Mouse (Mus musculus) ES-E14 (cell line): Measurements from ENCODE around the gene Xrn2. TPM values are rescaled to one million over a fixed set of nuclear protein-coding genes. Genes with fewer than 3 reads are reported as not detected.
"Not testable (repeated sequence)": the region's sequence is repeated elsewhere in the genome, so short reads cannot be mapped to it uniquely, and the experiment has no call there.

Experiments used
- DNase-seq: peaks from one replicate; pipeline ENCODE4 v3.0.0-alpha.2; 2013; ENCODE audit warnings: low read depth, low spot score
- H3K27ac ChIP-seq: 2 replicates; pipeline ENCODE4 v1.5.1; 2012; ENCODE audit warnings: low read depth, mild to moderate bottlenecking, low read length, moderate library complexity, mixed read lengths; ENCODE audit not compliant: poor library complexity, insufficient read depth, severe bottlenecking
- H3K36me3 ChIP-seq: 2 replicates; pipeline ENCODE4 v1.6.1; 2012; ENCODE audit warnings: mild to moderate bottlenecking, low read length, moderate library complexity, mixed read lengths; ENCODE audit not compliant: control insufficient read depth, poor library complexity, insufficient read depth, severe bottlenecking
- H3K4me1 ChIP-seq, 2 experiments: fragments of 150-350 bp in 1 of 2; sonication (generic) in 1 of 2; 2 replicates each; pipeline ENCODE4 v1.6.1; 2012; ENCODE audit warnings: low read length in 2 of 2, mild to moderate bottlenecking in 1 of 2, mixed read lengths in 1 of 2; ENCODE audit not compliant: control insufficient read depth in 2 of 2, insufficient read depth in 2 of 2, poor library complexity in 1 of 2
- H3K4me3 ChIP-seq, 2 experiments: fragments of 150-350 bp in 1 of 2; sonication (generic) in 1 of 2; 2 replicates each; pipeline ENCODE4 v1.5.1; 2012; ENCODE audit warnings: low read length in 2 of 2, low read depth in 1 of 2, mild to moderate bottlenecking in 1 of 2, mixed read lengths in 1 of 2; ENCODE audit not compliant: insufficient read depth in 1 of 2, poor library complexity in 1 of 2, severe bottlenecking in 1 of 2
- H3K9ac ChIP-seq: 2 replicates; pipeline ENCODE4 v1.6.1; 2012; ENCODE audit warnings: low read depth, mild to moderate bottlenecking, low read length, mixed read lengths; ENCODE audit not compliant: poor library complexity, insufficient read depth, severe bottlenecking
- H3K9me3 ChIP-seq: fragments of 150-350 bp; sonication (generic); 2 replicates; pipeline ENCODE4 v1.6.1; 2012; ENCODE audit warnings: low read depth, mild to moderate bottlenecking, low read length; ENCODE audit not compliant: control insufficient read depth, insufficient read depth
- CHD2 ChIP-seq: IDR thresholded peaks from 2 replicates; pipeline ENCODE4 v1.6.1; 2014; ENCODE audit warnings: mild to moderate bottlenecking, low read depth, low read length, inconsistent platforms
- HCFC1 ChIP-seq: IDR thresholded peaks from 2 replicates; pipeline ENCODE4 v1.6.1; 2012; ENCODE audit warnings: low read length, inconsistent platforms, borderline replicate concordance; ENCODE audit not compliant: insufficient read depth
- MAFK ChIP-seq: IDR thresholded peaks from 2 replicates; pipeline ENCODE4 v1.6.1; 2014; ENCODE audit warnings: mild to moderate bottlenecking, low read depth, low read length, inconsistent platforms; ENCODE audit not compliant: insufficient read depth
- ZC3H11A ChIP-seq: IDR thresholded peaks from 2 replicates; pipeline ENCODE4 v1.6.1; 2012; ENCODE audit warnings: low read depth, mild to moderate bottlenecking, inconsistent platforms, low read length, borderline replicate concordance
- ZNF384 ChIP-seq: IDR thresholded peaks from 2 replicates; pipeline ENCODE4 v1.6.1; 2012; ENCODE audit warnings: low read depth, low read length, inconsistent platforms
- in situ Hi-C, 2 experiments: fragments of 600-800 bp; cut with MboI; formaldehyde crosslinking; loops; one replicate each; pipeline ENCODE4 v1.15.1; 2025; ENCODE audit warnings: low sequenced_read_pairs in 2 of 2, inconsistent platforms in 1 of 2; ENCODE audit not compliant: unreplicated experiment in 2 of 2
- total RNA-seq: library from RNA; depleted of rRNA; stranded (reverse); fragments of 300-350 nt; gene quantifications from 2 replicates; pipeline ENCODE4 v1.2.3, GENCODE M21; 2012

Gene Xrn2
- total RNA-seq, 1 experiment, result 85.7 TPM

DNA sequence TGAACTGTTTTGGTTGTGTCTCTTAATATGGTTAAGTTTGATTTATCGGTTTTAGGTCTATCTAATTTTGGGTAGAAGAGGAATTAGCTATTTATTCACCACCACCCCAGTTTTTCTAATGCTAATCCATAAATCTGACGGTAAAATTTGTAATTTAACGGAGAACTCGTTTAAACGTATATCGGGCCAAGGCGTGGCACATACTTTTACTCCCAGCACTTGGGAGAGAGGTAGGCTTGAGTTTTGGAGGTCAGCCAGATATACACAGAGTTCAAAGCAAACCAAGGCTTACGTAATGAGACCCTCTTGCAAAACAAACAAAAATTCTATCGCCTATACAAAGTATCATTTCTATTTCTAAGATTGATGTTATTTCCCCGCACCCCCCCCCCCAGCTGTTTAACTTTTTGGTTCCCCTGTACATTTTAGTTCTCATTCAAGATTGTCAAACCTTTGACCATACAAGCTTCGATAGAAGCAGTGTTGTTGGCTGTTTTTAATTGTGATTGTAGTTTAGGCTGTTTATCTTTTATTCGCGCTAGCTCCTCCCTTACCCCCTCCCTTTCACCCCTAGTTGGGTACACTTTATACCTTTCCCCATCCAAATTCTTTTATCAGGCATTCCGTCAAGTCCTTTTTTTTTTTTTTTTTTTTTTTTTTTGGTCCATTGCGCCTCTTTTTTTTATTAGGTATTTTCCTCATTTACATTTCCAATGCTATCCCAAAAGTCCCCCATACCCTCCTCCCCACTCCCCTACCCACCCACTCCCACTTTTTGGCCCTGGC lies 1.5 kb downstream of the Xrn2 start:
- Histone ChIP-seq H3K36me3 (peaks cover 8% of the 10 kb centered on the region; the same call in 1 of the 2 replicates), H3K4me1 (peaks cover 2 to 3% of the 10 kb centered on the region in 2 experiments; a peak in 2 of 4 replicates), H3K9ac (no peak overlapping the region; the same call in 1 of the 2 replicates), H3K9me3 (no peaks in the 10 kb centered on the region), H3K4me3 (peak overlapping the region; percentile 90 to 99), H3K27ac (no peak overlapping the region; the same call in 1 of the 2 replicates)
- no peak for DNase-seq
- in situ Hi-C loops, result no loop called here
- TF ChIP-seq ZNF384, result peak; percentile 52; the same call in 1 of the 2 replicates
- TF ChIP-seq HCFC1, result no peak

DNA sequence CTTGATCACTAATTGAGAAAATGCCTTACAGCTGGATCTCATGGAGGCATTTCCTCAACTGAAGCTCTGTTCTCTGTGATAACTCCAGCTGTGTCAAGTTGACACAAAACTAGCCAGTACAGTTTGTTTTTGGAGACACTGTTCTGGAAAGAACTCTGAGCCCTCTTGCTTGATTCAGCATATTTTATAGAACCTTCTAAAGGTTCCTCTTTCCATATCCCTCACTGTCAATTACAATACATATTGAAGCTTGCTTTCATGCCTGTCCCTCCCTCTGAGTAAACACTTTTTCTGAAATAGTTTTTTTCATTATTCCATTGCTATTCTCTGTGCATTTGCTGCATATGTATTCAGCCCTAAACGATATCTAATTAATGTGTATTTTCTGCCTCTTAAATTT lies 9.2 kb downstream of the Xrn2 start:
- in situ Hi-C loops, H3K4me3 ChIP-seq, H3K36me3 ChIP-seq, H3K4me1 ChIP-seq, DNase-seq, H3K27ac ChIP-seq, H3K9ac ChIP-seq, H3K9me3 ChIP-seq: not testable (repeated sequence)

DNA sequence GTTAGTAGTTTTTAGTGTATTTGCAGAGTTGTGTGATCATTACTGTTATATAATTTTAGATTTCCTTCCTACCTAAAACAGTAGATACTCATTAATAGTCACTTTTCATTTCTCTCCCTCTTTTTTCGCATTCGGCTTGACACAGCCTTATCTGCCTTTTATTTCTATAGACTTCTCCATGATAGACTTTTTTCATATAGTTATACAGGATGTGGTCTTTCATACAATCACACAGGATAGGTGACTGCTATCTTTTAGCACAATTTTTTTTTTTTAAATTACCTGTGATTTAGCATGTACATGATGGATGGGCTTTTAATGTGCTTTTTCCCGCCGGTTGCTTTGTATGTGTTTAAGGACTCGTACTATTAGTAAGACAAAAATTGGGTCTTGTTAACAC lies 10.3 kb downstream of the Xrn2 start:
- no peaks in the 10 kb centered on the region for H3K9me3 ChIP-seq
- H3K36me3 ChIP-seq, result no peaks in the 10 kb centered on the region; the same call in 1 of the 2 replicates
- in situ Hi-C loops, result no loop called here
- H3K9ac ChIP-seq, result no peak overlapping the region
- no peak overlapping the region for H3K27ac ChIP-seq
- no peak for TF ChIP-seq CHD2
- no peak for TF ChIP-seq HCFC1
- no peak for TF ChIP-seq ZC3H11A
- no peak for TF ChIP-seq MAFK
- no peak for TF ChIP-seq ZNF384
- no peak for DNase-seq
- H3K4me3 ChIP-seq, result no peak overlapping the region
- H3K4me1 ChIP-seq, result no peaks in the 10 kb centered on the region; a peak in 1 of 4 replicates

DNA sequence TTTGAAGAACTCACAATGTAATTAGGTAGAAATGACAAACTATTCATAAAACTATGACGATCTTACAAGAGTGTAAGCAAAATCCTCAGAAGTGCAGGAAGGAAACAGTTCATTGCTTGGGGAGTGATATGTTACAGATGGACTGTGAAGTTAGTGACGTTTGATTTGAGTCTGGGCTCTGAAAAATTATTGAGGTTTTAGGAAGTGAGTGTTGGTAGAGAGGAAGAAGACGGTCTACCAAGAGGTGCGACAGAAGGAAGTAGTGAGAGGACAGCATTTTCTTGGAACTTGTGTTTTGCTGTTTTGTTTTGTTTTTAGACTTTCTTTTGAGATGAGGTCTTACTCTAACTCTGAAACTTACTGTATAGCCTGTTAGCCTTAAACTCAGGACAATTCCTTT lies 10.8 kb downstream of the Xrn2 start:
- in situ Hi-C loops, result no loop called here
- TF ChIP-seq HCFC1 (no peak), MAFK (no peak), ZNF384 (no peak), CHD2 (no peak), ZC3H11A (no peak)
- no peak for DNase-seq
- Histone ChIP-seq H3K9ac (no peak overlapping the region), H3K27ac (no peak overlapping the region), H3K4me3 (no peak overlapping the region), H3K36me3 (no peaks in the 10 kb centered on the region; the same call in 1 of the 2 replicates), H3K9me3 (no peaks in the 10 kb centered on the region), H3K4me1 (no peaks in the 10 kb centered on the region; a peak in 1 of 4 replicates)

- in situ Hi-C loops, result no loop called here
- Histone ChIP-seq H3K9ac (no peak overlapping the region), H3K4me3 (no peak overlapping the region), H3K4me1 (peaks cover 0 to 2% of the 10 kb centered on the region in 2 experiments; a peak in 1 of 4 replicates), H3K9me3 (no peaks in the 10 kb centered on the region), H3K36me3 (peaks cover 5% of the 10 kb centered on the region), H3K27ac (peak overlapping the region; percentile 66; the same call in 1 of the 2 replicates)
- DNase-seq, result peak; percentile 61
- TF ChIP-seq HCFC1, result no peak
- no peak for TF ChIP-seq CHD2
- TF ChIP-seq ZNF384, result no peak
- TF ChIP-seq ZC3H11A, result no peak
- no peak for TF ChIP-seq MAFK
Measured at GRCm38 (mm10) chr2:147033065-147033464, 20.3 kb downstream of the Xrn2 start.
